Mouse (Mus musculus): ENCODE data around the gene Hdac11. TPM values are rescaled to one million over a fixed set of nuclear protein-coding genes. Genes with fewer than 3 reads are reported as not detected.

Hdac11 gene
- polyA plus RNA-seq, 1 experiment, result 0.46 TPM

GRCm38 (mm10) chr6:91128996-91129395, 27.5 kb upstream of the Hdac11 start:
- no peak overlapping the region for H3K4me3 ChIP-seq (replicated peaks)
- H3K9me3 ChIP-seq, result peaks cover 4% of the 10 kb centered on the region
- no peaks in the 10 kb centered on the region for H3K36me3 ChIP-seq (replicated peaks; ENCODE audit: low read length)
- TF ChIP-seq FLI1 (IDR thresholded peaks at IDR 0.05; ENCODE audit: low read length) (no peak), GATA1 (IDR thresholded peaks at IDR 0.05; ENCODE audit: borderline replicate concordance, low read length) (no peak)
- H3K4me1 ChIP-seq, result peaks cover 20% of the 10 kb centered on the region
- peaks cover 59% of the 10 kb centered on the region for H3K27me3 ChIP-seq (replicated peaks)

- H3K9me3 ChIP-seq, result peaks cover 4% of the 10 kb centered on the region
- H3K36me3 ChIP-seq (replicated peaks; ENCODE audit: low read length), result no peaks in the 10 kb centered on the region
- no peak for TF ChIP-seq GATA1 (IDR thresholded peaks at IDR 0.05; ENCODE audit: borderline replicate concordance, low read length)
- TF ChIP-seq FLI1 (IDR thresholded peaks at IDR 0.05; ENCODE audit: low read length), result no peak
- H3K4me3 ChIP-seq (replicated peaks), result no peak overlapping the region
- H3K4me1 ChIP-seq, result peaks cover 14% of the 10 kb centered on the region
- peaks cover 52% of the 10 kb centered on the region for H3K27me3 ChIP-seq (replicated peaks)
Measured at GRCm38 (mm10) chr6:91130856-91131255, 25.6 kb upstream of the Hdac11 start.

- TF ChIP-seq GATA1 (IDR thresholded peaks at IDR 0.05; ENCODE audit: borderline replicate concordance, low read length), result no peak
- Histone ChIP-seq H3K36me3 (replicated peaks; ENCODE audit: low read length) (no peaks in the 10 kb centered on the region), H3K4me3 (replicated peaks) (no peak overlapping the region), H3K4me1 (peaks cover 5% of the 10 kb centered on the region), H3K9me3 (no peaks in the 10 kb centered on the region), H3K27me3 (replicated peaks) (peaks cover 44% of the 10 kb centered on the region)
Measured at GRCm38 (mm10) chr6:91137343-91137956, 19.0 kb upstream of the Hdac11 start.

- Histone ChIP-seq H3K4me3 (replicated peaks) (no peak overlapping the region), H3K36me3 (replicated peaks; ENCODE audit: low read length) (no peaks in the 10 kb centered on the region), H3K9me3 (no peaks in the 10 kb centered on the region), H3K4me1 (peaks cover 5% of the 10 kb centered on the region), H3K27me3 (replicated peaks) (peaks cover 54% of the 10 kb centered on the region)
- TF ChIP-seq GATA1 (IDR thresholded peaks at IDR 0.05; ENCODE audit: borderline replicate concordance, low read length) (no peak), FLI1 (IDR thresholded peaks at IDR 0.05; ENCODE audit: low read length) (no peak)
Measured at GRCm38 (mm10) chr6:91139846-91140245, 16.6 kb upstream of the Hdac11 start.

- peaks cover 59% of the 10 kb centered on the region for H3K27me3 ChIP-seq (replicated peaks)
- no peaks in the 10 kb centered on the region for H3K36me3 ChIP-seq (replicated peaks; ENCODE audit: low read length)
- TF ChIP-seq FLI1 (IDR thresholded peaks at IDR 0.05; ENCODE audit: low read length) (no peak), GATA1 (IDR thresholded peaks at IDR 0.05; ENCODE audit: borderline replicate concordance, low read length) (no peak)
- no peak overlapping the region for H3K4me3 ChIP-seq (replicated peaks)
- H3K4me1 ChIP-seq, result no peaks in the 10 kb centered on the region
- 0 out of 2 replicates have a peak, but pooled peaks cover 4% of the 10 kb centered on the region for H3K9me3 ChIP-seq
Measured at GRCm38 (mm10) chr6:91145056-91145455, 11.4 kb upstream of the Hdac11 start.

- no peaks in the 10 kb centered on the region for H3K4me1 ChIP-seq
- TF ChIP-seq FLI1 (IDR thresholded peaks at IDR 0.05; ENCODE audit: low read length) (no peak), GATA1 (IDR thresholded peaks at IDR 0.05; ENCODE audit: borderline replicate concordance, low read length) (no peak)
- no peaks in the 10 kb centered on the region for H3K36me3 ChIP-seq (replicated peaks; ENCODE audit: low read length)
- peaks cover 59% of the 10 kb centered on the region for H3K27me3 ChIP-seq (replicated peaks)
- H3K9me3 ChIP-seq, result 0 out of 2 replicates have a peak, but pooled peaks cover 4% of the 10 kb centered on the region
- no peak overlapping the region for H3K4me3 ChIP-seq (replicated peaks)
Measured at GRCm38 (mm10) chr6:91145572-91145971, 10.9 kb upstream of the Hdac11 start.

GRCm38 (mm10) chr6:91146443-91147151, 9.9 kb upstream of the Hdac11 start:
- no peak for TF ChIP-seq GATA1 (IDR thresholded peaks at IDR 0.05; ENCODE audit: borderline replicate concordance, low read length)
- no peak for TF ChIP-seq FLI1 (IDR thresholded peaks at IDR 0.05; ENCODE audit: low read length)
- Histone ChIP-seq H3K9me3 (peaks cover 11% of the 10 kb centered on the region), H3K4me1 (no peaks in the 10 kb centered on the region), H3K4me3 (replicated peaks) (no peak overlapping the region), H3K36me3 (replicated peaks; ENCODE audit: low read length) (no peaks in the 10 kb centered on the region), H3K27me3 (replicated peaks) (peaks cover 66% of the 10 kb centered on the region)

GRCm38 (mm10) chr6:91147152-91147770, 9.2 kb upstream of the Hdac11 start:
- Histone ChIP-seq H3K27me3 (replicated peaks) (peaks cover 65% of the 10 kb centered on the region), H3K4me1 (no peaks in the 10 kb centered on the region), H3K9me3 (peaks cover 11% of the 10 kb centered on the region), H3K4me3 (replicated peaks) (no peak overlapping the region), H3K36me3 (replicated peaks; ENCODE audit: low read length) (no peaks in the 10 kb centered on the region)
- TF ChIP-seq FLI1 (IDR thresholded peaks at IDR 0.05; ENCODE audit: low read length) (no peak), GATA1 (IDR thresholded peaks at IDR 0.05; ENCODE audit: borderline replicate concordance, low read length) (no peak)

- Histone ChIP-seq H3K9me3 (peaks cover 7% of the 10 kb centered on the region), H3K4me1 (peaks cover 29% of the 10 kb centered on the region), H3K4me3 (replicated peaks) (no peak overlapping the region), H3K27me3 (replicated peaks) (peaks cover 71% of the 10 kb centered on the region), H3K36me3 (replicated peaks; ENCODE audit: low read length) (no peaks in the 10 kb centered on the region)
- TF ChIP-seq GATA1 (IDR thresholded peaks at IDR 0.05; ENCODE audit: borderline replicate concordance, low read length), result no peak
- TF ChIP-seq FLI1 (IDR thresholded peaks at IDR 0.05; ENCODE audit: low read length), result no peak
Measured at GRCm38 (mm10) chr6:91152892-91153548, 3.4 kb upstream of the Hdac11 start.

Measured in megakaryocyte, embryonic 14.5 days (primary cell).